Mouse (Mus musculus) MEL (cell line): ENCODE data around the gene Slc35b4. TPM values are rescaled to one million over a fixed set of nuclear protein-coding genes. Genes with fewer than 3 reads are reported as not detected.

Experiments used
- DNase-seq: peaks from one replicate; pipeline ENCODE4 v3.0.0; 2011; ENCODE audit warnings: low read depth, low spot score
- H3K27ac ChIP-seq: 2 replicates; pipeline ENCODE4 v1.5.1; 2012; ENCODE audit warnings: low read depth, mild to moderate bottlenecking, control low read depth, low read length, moderate library complexity; ENCODE audit not compliant: control insufficient read depth
- H3K27me3 ChIP-seq, 2 experiments: fragments of 150-350 bp in 1 of 2; sonication (generic) in 1 of 2; 2 replicates each; pipeline ENCODE4 v1.6.1; 2012; ENCODE audit warnings: low read length in 2 of 2, mild to moderate bottlenecking in 2 of 2, improper control_type of control experiment in 1 of 2, moderate library complexity in 1 of 2; ENCODE audit not compliant: insufficient read depth in 2 of 2, control insufficient read depth in 1 of 2
- H3K36me3 ChIP-seq, 2 experiments: 2 replicates each; pipeline ENCODE4 v1.6.1; 2012 to 2014; ENCODE audit warnings: low read length in 2 of 2, improper control_type of control experiment in 1 of 2, inconsistent platforms in 1 of 2, mild to moderate bottlenecking in 1 of 2; ENCODE audit not compliant: insufficient read depth in 2 of 2, control insufficient read depth in 1 of 2
- H3K4me1 ChIP-seq, 2 experiments: fragments of 150-350 bp in 1 of 2; sonication (generic) in 1 of 2; 2 replicates each; pipeline ENCODE4 v1.6.1; 2012; ENCODE audit warnings: low read length in 2 of 2, improper control_type of control experiment in 1 of 2, mild to moderate bottlenecking in 1 of 2; ENCODE audit not compliant: insufficient read depth in 2 of 2, control insufficient read depth in 1 of 2
- H3K4me3 ChIP-seq, 2 experiments: fragments of 150-350 bp in 1 of 2; sonication (generic) in 1 of 2; 2 replicates each; pipeline ENCODE4 v1.5.1; 2012; ENCODE audit warnings: low read depth in 2 of 2, low read length in 2 of 2, mild to moderate bottlenecking in 2 of 2, moderate library complexity in 2 of 2, control low read depth in 1 of 2, improper control_type of control experiment in 1 of 2; ENCODE audit not compliant: control insufficient read depth in 1 of 2, insufficient read depth in 1 of 2
- H3K79me2 ChIP-seq: 2 replicates; pipeline ENCODE4 v1.6.1; 2012; ENCODE audit warnings: mild to moderate bottlenecking, low read length, moderate library complexity; ENCODE audit not compliant: control insufficient read depth, poor library complexity, insufficient read depth
- H3K9ac ChIP-seq: 2 replicates; pipeline ENCODE4 v1.6.1; 2012; ENCODE audit warnings: low read depth, mild to moderate bottlenecking, control low read depth, low read length, moderate library complexity; ENCODE audit not compliant: control insufficient read depth, poor library complexity, severe bottlenecking
- H3K9me3 ChIP-seq: fragments of 150-350 bp; sonication (generic); replicated peaks from 2 replicates; pipeline ENCODE4 v1.6.1; 2012; ENCODE audit warnings: mild to moderate bottlenecking, low read length, improper control_type of control experiment, moderate library complexity; ENCODE audit not compliant: insufficient read depth
- BHLHE40 ChIP-seq: IDR thresholded peaks from 2 replicates; pipeline ENCODE4 v1.6.1; 2012; ENCODE audit warnings: low read depth, mild to moderate bottlenecking, inconsistent platforms, low read length, improper control_type of control experiment, borderline replicate concordance
- CHD1 ChIP-seq: IDR thresholded peaks from 2 replicates; pipeline ENCODE4 v1.6.1; 2012; ENCODE audit warnings: low read depth, mild to moderate bottlenecking, inconsistent platforms, low read length, improper control_type of control experiment
- CHD2 ChIP-seq: IDR thresholded peaks from 2 replicates; pipeline ENCODE4 v1.6.1; 2011; ENCODE audit warnings: low read length, improper control_type of control experiment
- CTCF ChIP-seq, 3 experiments: IDR thresholded peaks in 2 of 3; conservative IDR thresholded peaks in 1 of 3; 2 replicates each; pipeline ENCODE4 v1.5.1; 2011 to 2012; ENCODE audit warnings: low read length in 3 of 3, low read depth in 2 of 3, mild to moderate bottlenecking in 2 of 3, improper control_type of control experiment in 1 of 3, inconsistent platforms in 1 of 3, mixed read lengths in 1 of 3, moderate library complexity in 1 of 3; ENCODE audit not compliant: control insufficient read depth in 1 of 3, insufficient read depth in 1 of 3, poor library complexity in 1 of 3, severe bottlenecking in 1 of 3
- ELF1 ChIP-seq: IDR thresholded peaks from 2 replicates; pipeline ENCODE4 v1.6.1; 2014; ENCODE audit warnings: low read depth, mild to moderate bottlenecking, inconsistent platforms, low read length, improper control_type of control experiment, moderate library complexity
- GABPA ChIP-seq: IDR thresholded peaks from 2 replicates; pipeline ENCODE4 v1.6.1; 2012; ENCODE audit warnings: low read depth, mild to moderate bottlenecking, inconsistent platforms, low read length, improper control_type of control experiment, moderate library complexity
- GATA1 ChIP-seq: IDR thresholded peaks from 2 replicates; pipeline ENCODE4 v1.6.1; 2011; ENCODE audit warnings: low read depth, low read length, improper control_type of control experiment
- JUND ChIP-seq: IDR thresholded peaks from 2 replicates; pipeline ENCODE4 v1.6.1; 2011; ENCODE audit warnings: low read depth, mild to moderate bottlenecking, improper control_type of control experiment, low read length
- KAT2A ChIP-seq: conservative IDR thresholded peaks from 2 replicates; pipeline ENCODE4 v1.6.1; 2012; ENCODE audit warnings: low read depth, low read length, improper control_type of control experiment, inconsistent platforms
- MEF2A ChIP-seq: IDR thresholded peaks from 2 replicates; pipeline ENCODE4 v1.6.1; 2014; ENCODE audit warnings: low read depth, mild to moderate bottlenecking, inconsistent platforms, low read length, improper control_type of control experiment; ENCODE audit not compliant: poor library complexity, insufficient replicate concordance, severe bottlenecking; ENCODE audit errors: extremely low read depth
- MXI1 ChIP-seq: IDR thresholded peaks from 2 replicates; pipeline ENCODE4 v1.6.1; 2011; ENCODE audit warnings: mild to moderate bottlenecking, low read depth, low read length, improper control_type of control experiment
- MYB ChIP-seq: IDR thresholded peaks from 2 replicates; pipeline ENCODE4 v1.6.1; 2011; ENCODE audit warnings: mild to moderate bottlenecking, low read depth, low read length, improper control_type of control experiment
- POLR2A ChIP-seq, 2 experiments: IDR thresholded peaks; 2 replicates each; pipeline ENCODE4 v1.6.1; 2011 to 2012; ENCODE audit warnings: low read length in 2 of 2, mild to moderate bottlenecking in 2 of 2, control low read depth in 1 of 2, improper control_type of control experiment in 1 of 2, low read depth in 1 of 2, moderate library complexity in 1 of 2; ENCODE audit not compliant: control insufficient read depth in 1 of 2, insufficient read depth in 1 of 2, poor library complexity in 1 of 2
- POLR2AphosphoS2 ChIP-seq: IDR thresholded peaks from 2 replicates; pipeline ENCODE4 v1.6.1; 2011; ENCODE audit warnings: low read length, improper control_type of control experiment
- POLR2AphosphoS5 ChIP-seq: IDR thresholded peaks from 2 replicates; pipeline ENCODE4 v1.6.1; 2012; ENCODE audit warnings: low read depth, borderline replicate concordance, mild to moderate bottlenecking, inconsistent platforms, low read length, moderate library complexity, mixed read lengths
- RAD21 ChIP-seq: IDR thresholded peaks from 2 replicates; pipeline ENCODE4 v1.6.1; 2011; ENCODE audit warnings: mild to moderate bottlenecking, low read depth, low read length, improper control_type of control experiment
- RCOR1 ChIP-seq: IDR thresholded peaks from 2 replicates; pipeline ENCODE4 v1.6.1; 2012; ENCODE audit warnings: low read depth, mild to moderate bottlenecking, inconsistent platforms, low read length, improper control_type of control experiment
- TAL1 ChIP-seq: IDR thresholded peaks from 2 replicates; pipeline ENCODE4 v1.6.1; 2012; ENCODE audit warnings: mild to moderate bottlenecking, inconsistent platforms, low read length, moderate library complexity, mixed read lengths
- TBP ChIP-seq: IDR thresholded peaks from 2 replicates; pipeline ENCODE4 v1.8.0; 2011; ENCODE audit warnings: low read depth, low read length, improper control_type of control experiment
- TCF12 ChIP-seq: IDR thresholded peaks from 2 replicates; pipeline ENCODE4 v1.6.1; 2014; ENCODE audit warnings: low read depth, mild to moderate bottlenecking, inconsistent platforms, low read length, improper control_type of control experiment, moderate library complexity
- UBTF ChIP-seq: IDR thresholded peaks from 2 replicates; pipeline ENCODE4 v1.6.1; 2012; ENCODE audit warnings: low read depth, mild to moderate bottlenecking, inconsistent platforms, low read length, improper control_type of control experiment, moderate library complexity, borderline replicate concordance; ENCODE audit not compliant: insufficient read depth
- USF1 ChIP-seq: IDR thresholded peaks from 2 replicates; pipeline ENCODE4 v1.6.1; 2014; ENCODE audit warnings: low read depth, mild to moderate bottlenecking, inconsistent platforms, low read length, improper control_type of control experiment, moderate library complexity
- ZC3H11A ChIP-seq: IDR thresholded peaks from 2 replicates; pipeline ENCODE4 v1.6.1; 2012; ENCODE audit warnings: low read depth, mild to moderate bottlenecking, inconsistent platforms, low read length, improper control_type of control experiment
- ZKSCAN1 ChIP-seq: IDR thresholded peaks from 2 replicates; pipeline ENCODE4 v1.6.1; 2012; ENCODE audit warnings: low read depth, mild to moderate bottlenecking, inconsistent platforms, low read length, improper control_type of control experiment, moderate library complexity
- ZMIZ1 ChIP-seq: IDR thresholded peaks from 2 replicates; pipeline ENCODE4 v1.6.1; 2012; ENCODE audit warnings: low read depth, mild to moderate bottlenecking, inconsistent platforms, low read length, improper control_type of control experiment, moderate library complexity
- ZNF384 ChIP-seq: IDR thresholded peaks from 2 replicates; pipeline ENCODE4 v1.6.1; 2012; ENCODE audit warnings: low read depth, mild to moderate bottlenecking, inconsistent platforms, low read length, improper control_type of control experiment
- polyA plus RNA-seq, 2 experiments: library from polyadenylated mRNA; stranded (reverse) in 1 of 2; unstranded in 1 of 2; fragments of >175 nt in 1 of 2; fragments of >200 nt in 1 of 2; gene quantifications; 2 replicates each; pipeline versions ENCODE4 v1.2.1 to v1.2.4; 2012; ENCODE audit warnings: low replicate concordance in 2 of 2, low read depth in 1 of 2; ENCODE audit not compliant: insufficient read length in 2 of 2, insufficient read depth in 1 of 2, missing spikeins in 1 of 2
- total RNA-seq: library from RNA; depleted of rRNA; stranded (reverse); fragments of 300-350 nt; gene quantifications from 2 replicates; pipeline ENCODE4 v1.2.3, GENCODE M21; 2012

Gene Slc35b4
- total and polyA plus RNA-seq, 3 experiments = 6.1 to 10.7 TPM; not detected in 1

GRCm38 (mm10) chr6:34149821-34150220, 27.1 kb downstream of the Slc35b4 start:
- DNase-seq = no peak
- no peaks in the 10 kb centered on the region for H3K27me3 ChIP-seq
- H3K9ac ChIP-seq = no peak overlapping the region
- TF ChIP-seq POLR2AphosphoS2 (no peak), TAL1 (no peak), CHD1 (no peak), ZKSCAN1 (no peak), MEF2A (no peak), GATA1 (no peak), POLR2AphosphoS5 (no peak), TBP (no peak), MYB (no peak), TCF12 (no peak), JUND (no peak), ELF1 (no peak), ZC3H11A (no peak), RAD21 (no peak), BHLHE40 (no peak), CTCF (IDR thresholded peaks at IDR 0.05 in 2 of 3, conservative IDR thresholded peaks at IDR 0.05 in 1 of 3; ENCODE audit: control insufficient read depth in 1 of 3, insufficient read depth in 1 of 3, low read depth in 2 of 3, low read length in 3 of 3, poor library complexity in 1 of 3, severe bottlenecking in 1 of 3) (no peak), KAT2A (no peak), RCOR1 (no peak), ZMIZ1 (no peak), ZNF384 (no peak)
- TF ChIP-seq, all 39 proteins: peak for 0
- H3K27ac ChIP-seq = no peak overlapping the region
- H3K4me3 ChIP-seq = no peak overlapping the region
- no peaks in the 10 kb centered on the region for H3K4me1 ChIP-seq
- no peaks in the 10 kb centered on the region for H3K9me3 ChIP-seq
- no peaks in the 10 kb centered on the region for H3K79me2 ChIP-seq
- H3K36me3 ChIP-seq = no peaks in the 10 kb centered on the region

- H3K4me3 ChIP-seq = no peak overlapping the region
- H3K27me3 ChIP-seq = no peaks in the 10 kb centered on the region; a peak in 1 of 4 replicates
- no peaks in the 10 kb centered on the region for H3K9me3 ChIP-seq
- H3K79me2 ChIP-seq = no peaks in the 10 kb centered on the region
- no peaks in the 10 kb centered on the region for H3K4me1 ChIP-seq
- no peak overlapping the region for H3K27ac ChIP-seq
- TF ChIP-seq USF1 (no peak), ZMIZ1 (no peak), POLR2A (IDR thresholded peaks at IDR 0.05; ENCODE audit: control insufficient read depth in 1 of 2, insufficient read depth in 1 of 2, low read depth in 1 of 2, low read length in 2 of 2, poor library complexity in 1 of 2) (no peak), GABPA (no peak), GATA1 (no peak), ZC3H11A (no peak), BHLHE40 (no peak), ZNF384 (no peak), CHD2 (no peak), UBTF (no peak), MXI1 (no peak)
- no peaks in the 10 kb centered on the region for H3K36me3 ChIP-seq
- no peak overlapping the region for H3K9ac ChIP-seq
- no peak for DNase-seq
Observed at GRCm38 (mm10) chr6:34149066-34149465, 27.8 kb downstream of the Slc35b4 start.
